Mouse (Mus musculus): ENCODE measurements at regions not wholly inside any gene's neighbourhood (a gene's known extent, or its start where the extent isn't known, plus 50 kb on each side); places are given as distances from the start of the nearest gene placed in this dataset.

GRCm38 (mm10) chr13:60237091-60237490 lies 59.9 kb upstream of the Gas1 start:
- no peak for DNase-seq

GRCm38 (mm10) chr13:60242447-60243109 lies 65.4 kb upstream of the Gas1 start:
- DNase-seq = no peak

GRCm38 (mm10) chr13:60243110-60243481 lies 65.9 kb upstream of the Gas1 start:
- no peak for DNase-seq

- DNase-seq = no peak
Measured at GRCm38 (mm10) chr13:60255162-60255561, 78.0 kb upstream of the Gas1 start.

DNA sequence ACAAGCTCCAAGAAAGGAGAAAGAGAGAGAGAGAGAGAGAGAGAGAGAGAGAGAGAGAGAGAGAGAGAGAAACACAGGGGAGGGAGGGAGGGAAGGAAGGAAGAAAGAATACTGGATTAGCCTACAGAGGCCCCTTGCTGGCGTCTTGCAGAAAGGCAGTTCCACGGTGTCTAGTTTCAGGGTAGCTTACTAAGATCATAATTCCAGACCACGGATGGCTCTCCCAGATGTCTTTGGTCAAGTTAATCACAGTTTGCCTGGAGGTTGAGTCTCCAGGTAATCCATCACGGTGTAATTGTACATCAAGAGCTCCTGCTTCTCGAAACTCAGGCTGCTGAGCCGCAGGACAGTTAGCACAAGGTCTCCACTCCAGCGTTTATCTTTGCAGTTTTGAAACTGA lies 78.5 kb upstream of the Gas1 start:
- DNase-seq = no peak

- DNase-seq = no peak
Measured at GRCm38 (mm10) chr13:60256997-60257396, 79.8 kb upstream of the Gas1 start.

GRCm38 (mm10) chr13:60257878-60258277 lies 80.7 kb upstream of the Gas1 start:
- DNase-seq = no peak

- no peak for DNase-seq
Measured at GRCm38 (mm10) chr13:60262449-60263028, 85.4 kb upstream of the Gas1 start.

DNA sequence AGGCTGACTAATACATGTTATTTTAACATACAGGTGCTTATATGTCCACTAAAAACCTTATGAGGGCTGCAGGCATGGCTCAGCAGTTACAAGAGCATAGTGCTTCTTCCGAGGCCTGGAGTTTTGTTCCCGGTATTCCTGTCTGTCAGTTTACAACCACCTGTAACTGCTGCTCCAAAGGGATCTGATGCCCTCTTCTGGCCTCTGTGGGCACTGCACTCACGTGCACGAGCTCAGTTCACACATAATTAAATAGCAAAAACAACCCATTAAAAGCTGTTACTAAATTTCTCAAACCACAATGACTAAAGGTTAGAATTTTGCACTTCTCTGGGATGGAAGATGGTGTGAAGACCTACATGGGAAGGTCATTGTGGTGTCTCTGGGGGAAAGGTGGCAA lies 87.3 kb upstream of the Gas1 start:
- DNase-seq = no peak

DNA sequence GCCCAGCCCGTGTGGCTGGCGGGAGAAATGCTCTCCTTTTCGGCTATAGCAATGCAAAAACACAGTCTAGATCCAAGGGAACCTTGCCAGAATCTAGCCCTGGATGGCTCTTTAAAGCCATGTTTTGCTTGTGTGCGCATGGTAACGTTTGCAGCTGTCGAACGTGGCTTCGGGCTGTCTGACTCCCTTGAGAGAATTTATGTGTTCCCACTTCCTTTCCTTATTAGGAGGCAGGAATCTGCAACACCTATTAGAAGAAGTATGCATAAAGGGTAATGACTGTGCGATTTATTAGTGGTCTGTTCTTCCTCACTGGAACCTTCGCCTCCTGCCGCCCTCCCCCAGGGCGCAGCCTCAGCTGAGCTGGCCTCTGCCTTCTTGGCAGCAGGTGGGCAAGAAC lies 90.4 kb upstream of the Gas1 start:
- DNase-seq = no peak

DNA sequence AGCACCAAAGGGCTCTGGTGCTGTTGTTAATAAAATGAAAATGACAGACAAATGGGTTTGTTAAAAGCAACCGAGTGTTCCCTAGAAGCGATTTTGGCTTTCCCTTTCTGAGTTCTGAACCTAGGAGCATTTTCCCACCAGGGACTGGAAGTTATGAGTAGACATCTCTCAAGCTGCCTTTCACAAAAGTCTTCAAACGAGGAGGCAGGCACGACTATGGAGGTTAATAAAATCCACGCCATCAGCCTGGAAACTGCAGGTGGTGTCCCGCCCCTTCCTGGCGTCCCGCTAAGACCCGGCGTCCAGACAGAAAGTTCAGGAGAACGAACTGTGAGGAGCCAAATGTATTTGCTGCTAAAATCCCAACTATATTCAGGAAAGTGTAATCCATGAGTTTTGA lies 91.1 kb upstream of the Gas1 start:
- no peak for DNase-seq

DNA sequence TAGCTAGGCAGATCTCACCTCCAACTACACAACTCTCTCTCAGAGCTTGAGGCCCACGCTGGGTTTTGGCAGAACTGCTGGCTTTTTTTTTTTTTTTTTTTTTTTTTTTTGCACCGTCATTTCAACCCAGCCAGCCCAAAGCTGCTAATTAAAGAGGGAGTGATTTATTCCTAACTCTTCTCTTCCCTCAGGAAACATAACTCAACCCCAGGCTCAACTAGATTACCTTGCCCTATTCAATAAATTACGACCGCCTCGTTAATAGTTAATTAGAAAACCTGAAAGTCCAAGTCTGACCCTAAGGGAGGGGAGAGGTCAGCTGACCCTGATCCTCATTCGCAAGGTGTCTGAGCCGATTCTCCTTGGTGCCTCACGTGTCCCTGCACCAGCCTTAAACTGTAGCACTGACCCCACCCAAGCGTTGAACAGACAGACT lies 92.3 kb upstream of the Gas1 start:
- no peak for DNase-seq

DNA sequence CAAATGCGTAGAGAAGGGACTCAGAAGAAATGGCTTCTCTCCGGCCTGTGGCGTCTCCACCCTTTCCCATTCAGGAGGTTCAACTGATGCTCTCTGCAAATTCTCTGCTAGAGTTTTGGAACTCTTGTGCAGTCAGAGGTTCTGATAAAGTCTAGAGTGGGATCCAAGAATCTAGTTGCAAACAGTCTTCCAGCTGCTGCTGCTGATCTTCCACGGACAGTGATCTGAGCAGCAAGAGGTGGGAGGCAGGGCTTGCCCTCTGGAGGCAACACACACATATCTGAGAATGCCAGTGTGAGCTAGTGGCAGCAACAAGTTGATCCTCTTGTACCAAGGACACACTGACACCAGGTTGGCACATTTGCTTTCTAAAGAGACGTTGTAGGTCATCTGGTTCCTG lies 93.4 kb upstream of the Gas1 start:
- DNase-seq = no peak

GRCm38 (mm10) chr13:60273331-60273730 lies 96.2 kb upstream of the Gas1 start:
- DNase-seq = no peak

DNA sequence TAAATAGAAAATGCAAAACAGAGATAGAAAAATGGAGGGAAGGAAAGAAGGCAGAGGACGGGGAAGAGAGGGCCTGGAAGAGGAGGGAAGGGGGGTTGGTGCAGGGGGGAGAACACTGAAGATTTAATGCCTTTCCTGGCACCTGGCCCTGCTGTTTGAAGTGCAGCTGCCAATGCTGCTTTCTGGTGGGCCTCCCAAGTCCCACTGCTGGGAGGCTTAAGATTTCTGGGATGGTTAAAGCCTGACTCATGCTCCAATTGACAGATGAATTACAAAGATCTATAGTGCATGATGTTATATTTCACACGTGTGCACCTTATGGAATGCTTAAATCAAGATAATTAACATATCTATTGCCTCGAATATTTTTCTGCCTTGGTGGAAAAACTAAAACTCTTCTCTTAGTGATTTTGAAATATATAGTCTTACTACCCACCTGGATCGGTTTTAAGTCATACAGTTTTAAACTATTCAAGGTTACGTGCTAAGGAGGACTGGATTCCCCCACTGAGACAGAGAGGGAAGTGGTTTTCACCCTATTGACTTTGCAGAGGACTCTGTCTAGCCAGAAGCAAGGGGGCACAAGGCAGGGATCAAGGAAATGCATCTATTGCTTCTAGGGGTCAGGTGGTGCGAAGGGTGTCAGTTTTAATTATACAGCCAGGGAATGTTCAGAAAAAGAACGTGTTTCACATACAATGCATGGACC lies 105.5 kb upstream of the Gas1 start:
- no peak for DNase-seq

DNA sequence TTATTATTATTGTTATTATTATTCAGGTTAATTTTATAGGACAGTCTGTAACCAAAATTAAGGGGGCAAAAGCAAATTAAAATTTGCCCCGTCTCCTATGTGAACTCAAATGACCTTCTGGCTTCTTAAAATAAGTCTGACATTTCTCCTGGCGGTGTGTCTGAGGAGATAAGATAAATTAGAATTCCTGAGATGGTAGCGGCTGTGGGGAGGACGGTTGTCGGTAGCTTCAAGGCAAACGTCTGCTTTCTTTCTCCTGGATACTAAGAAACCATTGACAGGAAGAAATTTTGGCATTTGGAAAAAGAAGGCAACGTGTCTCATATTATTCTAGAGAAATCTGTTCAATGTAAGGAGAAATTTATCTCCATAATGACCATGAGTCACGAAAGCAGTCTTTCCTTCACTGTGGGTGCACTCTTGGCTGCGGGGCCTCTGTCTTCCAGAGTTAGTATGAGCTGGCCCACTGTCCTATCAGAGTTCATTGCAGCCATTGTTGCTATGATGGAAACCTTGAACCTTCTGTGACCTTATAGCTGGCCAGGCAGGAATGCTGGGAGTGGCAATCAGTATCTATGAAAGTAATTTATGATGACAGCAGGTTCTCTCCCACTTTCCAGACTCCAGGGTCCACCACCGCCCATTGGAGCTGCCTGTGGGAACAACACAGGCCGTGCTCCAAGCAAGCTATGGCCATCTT lies 109.5 kb upstream of the Gas1 start:
- no peak for DNase-seq

DNA sequence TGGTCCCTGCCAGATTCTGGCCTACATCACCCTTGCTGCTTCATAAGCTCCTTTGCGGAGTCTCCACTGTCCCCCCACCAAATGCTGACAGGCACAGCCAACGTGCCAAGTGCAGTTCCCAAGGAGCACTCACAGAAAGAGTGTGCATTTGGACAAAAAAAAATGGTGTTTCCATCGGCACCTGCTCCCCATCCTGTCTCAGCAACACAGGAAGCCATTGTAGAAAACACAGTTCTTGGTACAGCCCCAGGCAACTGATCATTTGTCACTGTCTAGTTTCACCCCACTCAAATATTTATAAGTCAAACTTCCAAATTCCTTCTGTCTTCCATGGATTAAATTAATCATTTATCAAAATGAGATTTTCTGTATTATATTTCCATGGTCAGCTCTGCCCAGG lies 112.5 kb upstream of the Gas1 start:
- no peak for DNase-seq

- no peak for DNase-seq
Measured at GRCm38 (mm10) chr13:60290820-60291219, 113.7 kb upstream of the Gas1 start.

DNA sequence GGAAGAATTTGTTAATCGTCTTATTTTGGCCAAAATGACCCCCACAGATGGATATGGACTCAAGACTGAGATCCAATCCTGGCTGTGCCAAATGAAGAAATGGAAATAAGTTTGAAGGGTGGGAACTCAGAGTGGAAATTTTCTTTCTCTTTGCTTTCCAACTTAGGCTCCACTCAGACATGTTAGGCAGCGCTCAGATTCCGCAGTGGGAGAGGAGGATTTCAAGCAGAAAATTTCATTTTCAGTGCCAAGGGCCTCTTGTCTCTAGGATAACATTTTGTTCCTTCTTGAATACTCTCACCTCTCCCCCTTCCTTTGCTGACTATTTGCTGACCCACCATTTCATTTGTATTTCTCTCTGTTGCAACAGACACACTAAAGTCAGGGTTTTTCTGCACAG lies 114.2 kb upstream of the Gas1 start:
- DNase-seq = no peak

DNA sequence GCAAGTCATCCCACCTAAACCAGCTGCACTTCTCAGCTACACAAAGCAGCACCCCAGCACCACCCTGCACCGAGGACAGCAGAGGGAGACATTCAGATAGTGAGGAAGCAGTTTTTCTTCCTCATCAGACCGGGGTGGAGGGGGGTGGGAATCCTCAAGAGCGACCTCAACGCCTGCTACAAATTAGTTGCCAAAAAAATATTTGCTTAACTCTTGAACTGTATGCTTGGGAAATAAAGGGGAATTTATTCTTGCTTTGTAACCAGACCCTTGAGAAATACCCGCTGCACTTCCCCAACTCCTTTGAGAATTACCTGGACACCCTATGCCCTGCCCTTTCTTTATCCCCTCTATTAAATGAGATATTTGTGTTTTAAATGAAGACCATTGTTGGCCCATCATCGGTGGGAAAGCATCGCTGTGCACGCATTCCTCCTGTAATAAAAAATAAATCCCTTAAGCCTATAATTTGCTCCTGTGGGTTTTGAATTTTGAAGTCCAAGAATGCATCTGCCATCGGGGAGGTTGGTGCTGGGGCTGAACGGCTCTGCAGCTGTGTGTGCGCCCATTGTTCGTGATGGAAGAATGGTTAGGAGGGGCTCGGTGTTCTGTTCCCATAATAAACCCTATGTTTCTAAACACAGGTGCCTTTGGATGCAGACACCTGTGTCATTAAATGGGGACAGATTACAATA lies 119.2 kb upstream of the Gas1 start:
- DNase-seq = no peak

- no peak for DNase-seq
Measured at GRCm38 (mm10) chr13:60296896-60297275, 119.7 kb upstream of the Gas1 start.

GRCm38 (mm10) chr13:60298575-60298974 lies 121.4 kb upstream of the Gas1 start:
- no peak for DNase-seq

- no peak for DNase-seq
Measured at GRCm38 (mm10) chr13:60299076-60299475, 121.9 kb upstream of the Gas1 start.

Data from cerebellum, adult 11-12 months (tissue).